Mouse (Mus musculus) liver, embryonic 12.5 days (tissue): ENCODE measurements around the gene Tekt1. TPM values are rescaled to one million over a fixed set of nuclear protein-coding genes. Genes with fewer than 3 reads are reported as not detected.

Source experiments
- ATAC-seq: fragments of 200-750 bp; cut with Nextera tagmentation; 2 replicates; pipeline ENCODE4 v1.8.0; 2017; ENCODE audit warnings: moderate number of reproducible peaks, mild to moderate bottlenecking, moderate library complexity
- H3K27ac ChIP-seq: fragments of 300-500 bp; sonication (generic); 2 replicates; pipeline ENCODE4 v1.5.1; 2016; ENCODE audit warnings: mild to moderate bottlenecking
- H3K27me3 ChIP-seq: fragments of 300-500 bp; sonication (generic); replicated peaks from 2 replicates; pipeline ENCODE4 v1.6.1; 2016; ENCODE audit warnings: mild to moderate bottlenecking, moderate library complexity
- H3K36me3 ChIP-seq: fragments of 300-500 bp; sonication (generic); 2 replicates; pipeline ENCODE4 v1.6.1; 2016; ENCODE audit warnings: mild to moderate bottlenecking, moderate library complexity
- H3K4me1 ChIP-seq: fragments of 300-500 bp; sonication (generic); 2 replicates; pipeline ENCODE4 v1.6.1; 2016
- H3K4me2 ChIP-seq: fragments of 300-500 bp; sonication (generic); 2 replicates; pipeline ENCODE4 v1.6.1; 2016; ENCODE audit warnings: mild to moderate bottlenecking, moderate library complexity
- H3K4me3 ChIP-seq: fragments of 300-500 bp; sonication (generic); 2 replicates; pipeline ENCODE4 v1.5.1; 2016; ENCODE audit warnings: mild to moderate bottlenecking, moderate library complexity
- H3K9ac ChIP-seq: fragments of 300-500 bp; sonication (generic); 2 replicates; pipeline ENCODE4 v1.6.1; 2016; ENCODE audit warnings: mild to moderate bottlenecking, moderate library complexity
- H3K9me3 ChIP-seq: fragments of 300-500 bp; sonication (generic); replicated peaks from 2 replicates; pipeline ENCODE4 v1.6.1; 2016; ENCODE audit warnings: mild to moderate bottlenecking, moderate library complexity
- WGBS: fragments of 180-500 bp; shearing (Covaris S2); methylation state at CpG from one replicate; pipeline ENCODE4 v1.1.7; 2016; ENCODE audit not compliant: insufficient replicate concordance; 5-methylcytosine and 5-hydroxymethylcytosine counted together
- polyA plus RNA-seq: library from polyadenylated mRNA; unstranded; fragments of >200 nt; fragmentation: Nextera tagmentation; extraction: Ambion mirVana; gene quantifications from 2 replicates; pipeline ENCODE4 v1.2.1, GENCODE M21; 2016

Tekt1 gene
- polyA plus RNA-seq, 1 experiment from 2014 or later, result 0.08 TPM

DNA sequence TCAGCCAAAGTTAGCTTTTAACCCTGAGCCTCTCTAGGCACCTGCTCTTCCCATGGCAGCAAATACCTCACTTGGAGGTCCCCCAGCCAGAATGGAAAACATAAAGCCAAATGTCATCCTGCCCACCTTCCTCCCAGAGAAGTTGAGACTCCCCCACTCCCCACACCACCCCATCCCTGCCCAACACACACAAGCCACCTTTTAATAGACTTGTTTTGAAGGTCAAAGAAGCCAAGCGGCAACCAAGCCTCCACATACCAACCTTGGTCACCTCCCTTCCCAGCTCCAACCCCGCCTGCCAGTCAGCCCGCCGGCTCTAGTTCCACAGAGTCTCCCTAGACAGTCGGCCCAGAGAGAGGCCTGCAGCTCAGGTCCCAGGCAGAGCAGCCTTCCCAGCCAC, 39.8 kb upstream of the Tekt1 start:
- H3K27ac ChIP-seq, result no peak overlapping the region
- ATAC-seq, result no peak
- no peak overlapping the region for H3K4me3 ChIP-seq
- 71% methylated on average over 5 of the region's 5 CpGs for WGBS
- no peaks in the 10 kb centered on the region for H3K9me3 ChIP-seq
- H3K4me1 ChIP-seq, result peaks cover 14% of the 10 kb centered on the region
- H3K9ac ChIP-seq, result no peak overlapping the region
- peaks cover 16% of the 10 kb centered on the region for H3K36me3 ChIP-seq
- peaks cover 29% of the 10 kb centered on the region for H3K27me3 ChIP-seq
- no peak overlapping the region for H3K4me2 ChIP-seq

DNA sequence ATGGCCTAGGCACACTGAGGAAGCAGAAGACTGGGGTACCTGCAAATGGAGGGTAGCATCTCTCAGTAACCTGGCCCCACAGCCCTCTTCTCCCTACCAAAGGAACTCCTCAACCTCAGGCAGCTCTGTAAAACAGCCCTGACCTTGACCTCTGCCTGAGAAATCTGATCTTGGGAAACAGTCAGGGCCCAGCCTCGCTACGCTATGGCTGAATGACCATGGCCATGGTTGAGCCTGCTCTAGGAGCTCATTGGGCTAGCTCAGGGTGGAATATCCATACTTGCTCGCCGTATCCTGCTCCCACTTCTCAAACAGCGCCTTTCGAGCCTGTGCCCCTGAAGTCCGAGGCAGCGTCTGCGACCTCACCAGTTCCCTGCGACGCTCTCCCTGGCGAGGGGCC, 38.8 kb upstream of the Tekt1 start:
- no peak overlapping the region for H3K4me2 ChIP-seq
- H3K4me3 ChIP-seq, result no peak overlapping the region
- H3K9ac ChIP-seq, result no peak overlapping the region
- peaks cover 19% of the 10 kb centered on the region for H3K27me3 ChIP-seq
- H3K4me1 ChIP-seq, result 0 out of 2 replicates have a peak, but pooled peaks cover 5% of the 10 kb centered on the region
- H3K9me3 ChIP-seq, result no peaks in the 10 kb centered on the region
- no peak overlapping the region for H3K27ac ChIP-seq
- WGBS, result 81% methylated on average over 12 of the region's 12 CpGs
- ATAC-seq, result no peak
- peaks cover 16% of the 10 kb centered on the region for H3K36me3 ChIP-seq

GRCm38 (mm10) chr11:72397811-72398525, 35.7 kb upstream of the Tekt1 start:
- no peak for ATAC-seq
- 75% methylated on average over 8 of the region's 8 CpGs for WGBS
- Histone ChIP-seq H3K9me3 (no peaks in the 10 kb centered on the region), H3K27ac (no peak overlapping the region), H3K27me3 (peaks cover under 1% of the 10 kb centered on the region; the same call in 1 of the 2 replicates), H3K4me2 (no peak overlapping the region), H3K4me1 (no peaks in the 10 kb centered on the region), H3K4me3 (no peak overlapping the region), H3K36me3 (peaks cover 16% of the 10 kb centered on the region), H3K9ac (no peak overlapping the region)

DNA sequence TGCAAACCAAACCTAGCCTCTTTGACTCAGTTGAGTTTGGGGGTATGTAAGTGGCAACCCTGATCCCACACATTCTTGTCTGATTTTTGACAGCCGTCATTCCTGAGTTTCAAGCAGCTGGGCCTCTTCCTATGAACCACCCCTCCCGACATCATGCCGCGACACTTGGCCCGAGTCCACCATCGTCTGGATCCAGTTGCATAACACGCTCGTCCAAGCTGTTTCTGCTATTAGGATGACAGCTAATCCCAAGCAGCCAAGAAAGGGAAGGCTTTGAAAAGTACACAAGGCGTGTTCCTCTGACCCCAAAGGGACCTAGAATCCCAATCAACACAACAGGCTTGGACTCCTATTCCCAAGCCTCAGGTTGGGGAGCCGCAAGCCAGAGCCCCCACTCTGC, 34.8 kb upstream of the Tekt1 start:
- Histone ChIP-seq H3K4me2 (no peak overlapping the region), H3K4me1 (no peaks in the 10 kb centered on the region), H3K36me3 (peaks cover 16% of the 10 kb centered on the region), H3K27ac (no peak overlapping the region), H3K27me3 (no peaks in the 10 kb centered on the region), H3K9me3 (no peaks in the 10 kb centered on the region), H3K9ac (no peak overlapping the region), H3K4me3 (no peak overlapping the region)
- ATAC-seq, result no peak
- 76% methylated on average over 10 of the region's 10 CpGs for WGBS

DNA sequence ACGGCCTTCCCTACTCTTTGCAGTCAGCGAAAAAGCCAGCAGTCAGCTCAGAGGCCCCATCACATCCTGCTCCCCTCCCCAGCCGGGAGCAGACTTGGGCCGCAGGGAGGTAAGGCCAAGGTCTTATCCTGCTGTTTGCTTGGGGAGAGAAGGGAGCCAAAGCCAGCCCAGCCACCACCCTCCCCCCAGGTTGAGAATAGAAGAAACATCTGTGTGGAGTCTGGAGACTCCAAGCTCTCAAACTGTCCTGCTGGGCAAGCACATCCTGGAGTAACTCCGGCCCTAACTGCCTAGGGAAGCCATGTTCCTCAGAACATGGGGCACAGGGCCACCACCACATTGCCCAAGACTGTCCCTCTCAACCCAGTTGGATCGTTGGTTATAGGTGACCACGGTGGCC, 34.4 kb upstream of the Tekt1 start:
- Histone ChIP-seq H3K4me3 (no peak overlapping the region), H3K27ac (no peak overlapping the region), H3K36me3 (peaks cover 16% of the 10 kb centered on the region), H3K4me1 (no peaks in the 10 kb centered on the region), H3K9ac (no peak overlapping the region), H3K27me3 (no peaks in the 10 kb centered on the region), H3K9me3 (no peaks in the 10 kb centered on the region), H3K4me2 (no peak overlapping the region)
- 54% methylated on average over 7 of the region's 7 CpGs for WGBS
- ATAC-seq, result no peak

DNA sequence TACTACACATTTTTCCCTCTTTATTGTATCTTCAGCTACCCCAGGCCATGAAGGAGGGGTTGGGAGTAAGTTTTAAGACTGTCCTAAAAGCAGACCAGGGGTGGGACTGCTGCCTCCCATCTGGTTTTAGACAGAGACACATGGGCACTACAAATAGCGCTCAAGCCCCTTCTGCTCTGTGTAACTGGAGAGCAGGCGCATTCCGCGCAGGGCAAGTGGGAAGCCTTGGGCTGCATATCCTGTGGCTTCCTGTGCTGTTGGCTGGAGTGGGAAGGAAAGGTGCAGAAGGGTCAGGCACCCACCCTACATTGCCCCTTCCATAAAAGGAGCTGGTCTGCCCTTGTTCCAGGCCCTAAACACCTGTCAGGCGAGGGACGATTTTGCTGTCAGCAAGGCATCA, 33.4 kb upstream of the Tekt1 start:
- Histone ChIP-seq H3K9ac (no peak overlapping the region), H3K4me2 (no peak overlapping the region), H3K4me3 (no peak overlapping the region), H3K9me3 (no peaks in the 10 kb centered on the region), H3K4me1 (no peaks in the 10 kb centered on the region), H3K27me3 (no peaks in the 10 kb centered on the region), H3K36me3 (peaks cover 13% of the 10 kb centered on the region), H3K27ac (no peak overlapping the region)
- 76% methylated on average over 6 of the region's 6 CpGs for WGBS
- ATAC-seq, result no peak

GRCm38 (mm10) chr11:72394694-72395093, 32.5 kb upstream of the Tekt1 start:
- H3K4me1 ChIP-seq, result no peaks in the 10 kb centered on the region
- no peak overlapping the region for H3K27ac ChIP-seq
- WGBS, result 26% methylated on average over 2 of the region's 2 CpGs
- ATAC-seq, result no peak
- H3K27me3 ChIP-seq, result no peaks in the 10 kb centered on the region
- H3K4me3 ChIP-seq, result no peak overlapping the region
- no peak overlapping the region for H3K9ac ChIP-seq
- no peaks in the 10 kb centered on the region for H3K9me3 ChIP-seq
- H3K4me2 ChIP-seq, result no peak overlapping the region
- peaks cover 4% of the 10 kb centered on the region for H3K36me3 ChIP-seq

DNA sequence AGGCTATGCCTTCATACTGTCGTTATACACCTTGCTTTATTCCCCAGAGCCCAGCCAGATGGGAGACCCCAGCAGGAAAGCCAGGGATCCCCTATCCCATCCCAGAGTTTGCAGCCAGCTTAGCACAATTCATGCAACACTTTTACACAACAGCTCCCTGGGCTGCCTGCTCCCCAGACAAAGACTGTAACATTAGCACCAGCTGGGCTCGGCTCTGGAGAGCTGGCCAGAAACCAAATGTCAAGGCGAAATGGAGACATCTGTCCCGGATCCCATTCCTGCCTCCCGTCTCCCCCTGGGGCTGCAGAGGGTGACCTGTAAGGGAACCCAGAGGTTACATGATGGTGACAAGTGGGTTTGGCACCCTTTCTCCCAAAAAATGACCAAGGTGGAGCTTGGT, 31.4 kb upstream of the Tekt1 start:
- H3K36me3 ChIP-seq, result no peaks in the 10 kb centered on the region
- no peaks in the 10 kb centered on the region for H3K4me1 ChIP-seq
- no peaks in the 10 kb centered on the region for H3K27me3 ChIP-seq
- no peak overlapping the region for H3K9ac ChIP-seq
- 61% methylated on average over 5 of the region's 5 CpGs for WGBS
- H3K4me3 ChIP-seq, result no peak overlapping the region
- H3K27ac ChIP-seq, result no peak overlapping the region
- no peak overlapping the region for H3K4me2 ChIP-seq
- no peak for ATAC-seq
- no peaks in the 10 kb centered on the region for H3K9me3 ChIP-seq

- no peaks in the 10 kb centered on the region for H3K36me3 ChIP-seq
- no peak overlapping the region for H3K4me3 ChIP-seq
- H3K9me3 ChIP-seq, result no peaks in the 10 kb centered on the region
- ATAC-seq, result no peak
- H3K4me2 ChIP-seq, result no peak overlapping the region
- H3K27ac ChIP-seq, result no peak overlapping the region
- H3K9ac ChIP-seq, result no peak overlapping the region
- no peaks in the 10 kb centered on the region for H3K4me1 ChIP-seq
- 62% methylated on average over 3 of the region's 3 CpGs for WGBS
- H3K27me3 ChIP-seq, result no peaks in the 10 kb centered on the region
Measured at GRCm38 (mm10) chr11:72393243-72393642, 31.0 kb upstream of the Tekt1 start.

GRCm38 (mm10) chr11:72391181-72391580, 28.9 kb upstream of the Tekt1 start:
- no peaks in the 10 kb centered on the region for H3K27me3 ChIP-seq
- H3K9ac ChIP-seq, result no peak overlapping the region
- no peak for ATAC-seq
- no peak overlapping the region for H3K27ac ChIP-seq
- no peaks in the 10 kb centered on the region for H3K4me1 ChIP-seq
- H3K9me3 ChIP-seq, result no peaks in the 10 kb centered on the region
- 75% methylated on average over 13 of the region's 13 CpGs for WGBS
- H3K36me3 ChIP-seq, result no peaks in the 10 kb centered on the region
- no peak overlapping the region for H3K4me2 ChIP-seq
- no peak overlapping the region for H3K4me3 ChIP-seq

GRCm38 (mm10) chr11:72389407-72390142, 27.3 kb upstream of the Tekt1 start:
- H3K9me3 ChIP-seq, result no peaks in the 10 kb centered on the region
- H3K4me2 ChIP-seq, result no peak overlapping the region
- no peak overlapping the region for H3K4me3 ChIP-seq
- no peak for ATAC-seq
- no peak overlapping the region for H3K9ac ChIP-seq
- no peaks in the 10 kb centered on the region for H3K4me1 ChIP-seq
- 76% methylated on average over 7 of the region's 7 CpGs for WGBS
- no peaks in the 10 kb centered on the region for H3K36me3 ChIP-seq
- no peak overlapping the region for H3K27ac ChIP-seq
- no peaks in the 10 kb centered on the region for H3K27me3 ChIP-seq

- no peak overlapping the region for H3K27ac ChIP-seq
- H3K4me3 ChIP-seq, result no peak overlapping the region
- H3K9ac ChIP-seq, result no peak overlapping the region
- no peaks in the 10 kb centered on the region for H3K27me3 ChIP-seq
- no peak overlapping the region for H3K4me2 ChIP-seq
- H3K36me3 ChIP-seq, result no peaks in the 10 kb centered on the region
- no peaks in the 10 kb centered on the region for H3K9me3 ChIP-seq
- 86% methylated on average over 6 of the region's 6 CpGs for WGBS
- no peaks in the 10 kb centered on the region for H3K4me1 ChIP-seq
- ATAC-seq, result no peak
Measured at GRCm38 (mm10) chr11:72388113-72388529, 25.9 kb upstream of the Tekt1 start.
